Mouse (Mus musculus): ENCODE data around the gene Actn2.

- TF ChIP-seq CTCF (IDR thresholded peaks at IDR 0.05; ENCODE audit: extremely low read depth, insufficient read depth, low read length), result no peak
- TF ChIP-seq POLR2A (IDR thresholded peaks at IDR 0.05; ENCODE audit: extremely low read depth, insufficient read depth, low read length), result no peak
These were observed 1.1 kb downstream of the Actn2 start for GRCm38 (mm10) chr13:12339446-12339845.
